Mouse (Mus musculus) E14TG2a.4 (cell line): ENCODE results near the gene Gm28372.

Experiments used
- CTCF ChIP-seq: conservative IDR thresholded peaks from 2 replicates; pipeline ENCODE4 v1.5.1; 2014; ENCODE audit warnings: low read length
- NANOG ChIP-seq: IDR thresholded peaks from 2 replicates; pipeline ENCODE4 v1.6.1; 2014; ENCODE audit warnings: borderline replicate concordance, low read length, mixed read lengths

- no peak for TF ChIP-seq CTCF
- TF ChIP-seq NANOG: no peak
These were observed 46.7 kb downstream of the Gm28372 start for GRCm38 (mm10) chr2:130451727-130452090.
